Comparison of ENCODE assay signal across 9 mouse cellular contexts in the genomic region with DNA sequence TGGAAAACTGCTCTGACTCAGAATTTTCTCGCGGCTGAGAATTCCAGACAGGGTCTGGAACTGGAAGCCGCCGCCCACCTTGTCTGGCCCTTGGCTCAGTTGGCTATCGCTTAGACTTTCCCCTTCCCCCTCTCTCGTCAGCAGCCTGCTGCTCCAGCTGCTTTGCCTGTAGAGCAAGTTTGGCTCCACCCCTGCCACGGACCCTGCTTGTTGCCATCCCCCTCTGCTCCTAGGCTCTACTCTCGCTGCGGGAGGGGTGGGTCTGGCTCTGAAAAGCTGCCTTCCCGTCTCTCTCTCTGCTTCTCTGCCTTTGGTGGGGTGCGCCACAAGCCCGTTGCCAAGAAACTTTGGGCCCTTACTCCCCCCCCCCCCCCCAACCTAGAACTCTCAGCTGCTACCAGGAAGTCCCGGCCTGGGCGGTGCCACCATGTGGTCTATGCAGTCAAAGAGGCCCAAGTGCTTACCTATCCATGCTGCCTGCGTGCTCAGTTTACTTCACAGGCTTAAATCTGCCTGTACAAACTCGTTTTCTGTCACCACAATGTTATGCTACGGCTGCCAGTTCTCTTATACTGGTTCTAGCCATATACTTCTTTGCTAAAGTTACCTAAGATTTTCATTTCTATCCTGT. TPM values are rescaled to one million over a fixed set of nuclear protein-coding genes. Genes with fewer than 3 reads are reported as not detected.
DNase-seq lines count a peak whose midpoint lies in the region; ATAC-seq lines count a peak whose summit lies in the region.
"Had no signal": no experiment of that assay in that cellular context is flagged by ENCODE, and none has a peak within 500 bp of the region (broad histone marks: within the 10 kb centered on the region; RNA-seq: fewer than 3 reads in every experiment).

No protein-coding gene starts in this region.

- WGBS in forebrain, embryonic 10.5 days = 7% methylated on average over 17 of the region's 17 CpGs
- 6% methylated on average over 16 of the region's 17 CpGs for WGBS in forebrain, embryonic 16.5 days
- WGBS in neural tube, embryonic 15.5 days = 9% methylated on average over 17 of the region's 17 CpGs

- H3K9ac ChIP-seq in forebrain, embryonic 16.5 days (replicated peaks; ENCODE audit: low read depth, low read length) = no peak overlapping the region
- no peak overlapping the region for H3K9ac ChIP-seq in neural tube, embryonic 15.5 days (replicated peaks)

- ATAC-seq in forebrain, embryonic 16.5 days = no peak
- no peak for ATAC-seq in neural tube, embryonic 15.5 days (ENCODE audit: low FRiP score)

- peak; percentile 21 for DNase-seq in forebrain, embryonic 10.5 days (ENCODE audit: extremely low spot score, low spot score)
- peak; percentile 15 for DNase-seq in gastrocnemius, postnatal 25 days
- peak; percentile 9 for DNase-seq in kidney, adult 11 months
- DNase-seq in lung, adult 18-20 months = peak; percentile 29 to 50
- no peak for DNase-seq in cerebellum, postnatal 14 days
- DNase-seq in layer of hippocampus, adult 8-10 months (ENCODE audit: low spot score in 2 of 2) = no peak

- peaks cover 14% of the 10 kb centered on the region; the same call in 1 of the 2 replicates for H3K9me3 ChIP-seq in forebrain, embryonic 10.5 days
- peaks cover 10% of the 10 kb centered on the region for H3K9me3 ChIP-seq in forebrain, embryonic 16.5 days (ENCODE audit: control insufficient read depth, low read length)
- no peaks in the 10 kb centered on the region for H3K9me3 ChIP-seq in neural tube, embryonic 15.5 days (replicated peaks)

- H3K36me3 ChIP-seq in forebrain, embryonic 10.5 days (replicated peaks) = no peaks in the 10 kb centered on the region
- no peaks in the 10 kb centered on the region for H3K36me3 ChIP-seq in forebrain, embryonic 16.5 days (ENCODE audit: control insufficient read depth, insufficient read depth)
- no peaks in the 10 kb centered on the region for H3K36me3 ChIP-seq in neural tube, embryonic 15.5 days

- no peak overlapping the region for H3K4me2 ChIP-seq in forebrain, embryonic 16.5 days (ENCODE audit: low read length)
- peak overlapping the region; percentile 48 for H3K4me2 ChIP-seq in neural tube, embryonic 15.5 days

- no peaks in the 10 kb centered on the region for H3K27me3 ChIP-seq in forebrain, embryonic 10.5 days (ENCODE audit: poor library complexity, severe bottlenecking)
- no peaks in the 10 kb centered on the region for H3K27me3 ChIP-seq in forebrain, embryonic 16.5 days (replicated peaks; ENCODE audit: control insufficient read depth, insufficient read depth, low read length)
- no peaks in the 10 kb centered on the region for H3K27me3 ChIP-seq in neural tube, embryonic 15.5 days (replicated peaks)

- peak overlapping the region; percentile 54; the same call in 1 of the 2 replicates for H3K27ac ChIP-seq in forebrain, embryonic 10.5 days
- H3K27ac ChIP-seq in forebrain, embryonic 16.5 days (ENCODE audit: low read length) = no peak overlapping the region
- no peak overlapping the region for H3K27ac ChIP-seq in neural tube, embryonic 15.5 days (replicated peaks)

- peaks cover 7% of the 10 kb centered on the region for H3K4me1 ChIP-seq in forebrain, embryonic 10.5 days
- no peaks in the 10 kb centered on the region for H3K4me1 ChIP-seq in forebrain, embryonic 16.5 days (replicated peaks; ENCODE audit: control insufficient read depth, insufficient read depth, low read length)
- H3K4me1 ChIP-seq in neural tube, embryonic 15.5 days = no peaks in the 10 kb centered on the region

- peak overlapping the region; percentile 40 for H3K4me3 ChIP-seq in forebrain, embryonic 10.5 days
- H3K4me3 ChIP-seq in forebrain, embryonic 16.5 days (replicated peaks; ENCODE audit: low read length) = no peak overlapping the region
- H3K4me3 ChIP-seq in neural tube, embryonic 15.5 days (replicated peaks) = peak overlapping the region; percentile 11; the same call in 1 of the 2 replicates

RNA-seq across cellular contexts. Expression of a gene that starts 3.7 kb away (rescaled TPM):
- not detected in 2 replicates for polyA plus RNA-seq in forebrain, embryonic 10.5 days (2016; fragmentation: Nextera tagmentation; extraction: Ambion mirVana)
- not detected in 2 replicates for polyA plus RNA-seq in forebrain, embryonic 16.5 days (2015; fragmentation: Nextera tagmentation; extraction: Ambion mirVana)
- total RNA-seq in gastrocnemius, postnatal 25 days (2021) = not detected
- polyA plus RNA-seq in neural tube, embryonic 15.5 days (2015; fragmentation: Nextera tagmentation; extraction: Ambion mirVana) = not detected in 2 replicates
- total RNA-seq in layer of hippocampus, adult 8-10 months (2022) = not detected
- total RNA-seq: gastrocnemius, postnatal 36 days had no signal

RNA-seq across cellular contexts. Expression of a gene that starts 26.8 kb away (rescaled TPM):
- polyA plus RNA-seq in forebrain, embryonic 10.5 days (2016; fragmentation: Nextera tagmentation; extraction: Ambion mirVana) = not detected in 2 replicates
- not detected in 2 replicates for polyA plus RNA-seq in forebrain, embryonic 16.5 days (2015; fragmentation: Nextera tagmentation; extraction: Ambion mirVana)
- not detected for total RNA-seq in gastrocnemius, postnatal 25 days (2021)
- not detected in 2 replicates for polyA plus RNA-seq in neural tube, embryonic 15.5 days (2015; fragmentation: Nextera tagmentation; extraction: Ambion mirVana)
- not detected for total RNA-seq in layer of hippocampus, adult 8-10 months (2022)
- total RNA-seq: gastrocnemius, postnatal 36 days had no signal

RNA-seq across cellular contexts. Expression of a gene that starts 34.0 kb away (rescaled TPM):
- polyA plus RNA-seq in forebrain, embryonic 10.5 days (2016; fragmentation: Nextera tagmentation; extraction: Ambion mirVana) = not detected in 2 replicates
- not detected in 2 replicates for polyA plus RNA-seq in forebrain, embryonic 16.5 days (2015; fragmentation: Nextera tagmentation; extraction: Ambion mirVana)
- total RNA-seq in gastrocnemius, postnatal 25 days (2021) = not detected
- polyA plus RNA-seq in neural tube, embryonic 15.5 days (2015; fragmentation: Nextera tagmentation; extraction: Ambion mirVana) = not detected in 2 replicates
- not detected for total RNA-seq in layer of hippocampus, adult 8-10 months (2022)
- total RNA-seq: gastrocnemius, postnatal 36 days had no signal

RNA-seq across cellular contexts. Expression of a gene that starts 46.8 kb away (rescaled TPM):
- polyA plus RNA-seq in forebrain, embryonic 10.5 days (2016; fragmentation: Nextera tagmentation; extraction: Ambion mirVana) = not detected in 2 replicates
- polyA plus RNA-seq in forebrain, embryonic 16.5 days (2015; fragmentation: Nextera tagmentation; extraction: Ambion mirVana) = not detected in 2 replicates
- total RNA-seq in gastrocnemius, postnatal 25 days (2021) = not detected
- not detected in 2 replicates for polyA plus RNA-seq in neural tube, embryonic 15.5 days (2015; fragmentation: Nextera tagmentation; extraction: Ambion mirVana)
- total RNA-seq in layer of hippocampus, adult 8-10 months (2022) = not detected
- total RNA-seq: gastrocnemius, postnatal 36 days had no signal

RNA-seq across cellular contexts. Expression of a gene that starts 48.5 kb away (rescaled TPM):
- polyA plus RNA-seq in forebrain, embryonic 10.5 days (2016; fragmentation: Nextera tagmentation; extraction: Ambion mirVana) = not detected in 2 replicates
- not detected in 2 replicates for polyA plus RNA-seq in forebrain, embryonic 16.5 days (2015; fragmentation: Nextera tagmentation; extraction: Ambion mirVana)
- total RNA-seq in gastrocnemius, postnatal 25 days (2021) = not detected
- polyA plus RNA-seq in neural tube, embryonic 15.5 days (2015; fragmentation: Nextera tagmentation; extraction: Ambion mirVana) = not detected in 2 replicates
- not detected for total RNA-seq in layer of hippocampus, adult 8-10 months (2022)
- total RNA-seq: gastrocnemius, postnatal 36 days had no signal

Comparison
In these comparisons a context has a peak if more than half of its experiments do, and no peak if none do; other contexts are left out.
1. DNase-seq: peak in forebrain, embryonic 10.5 days (single experiment), gastrocnemius, postnatal 25 days (single experiment), kidney, adult 11 months (single experiment) and lung, adult 18-20 months (2 of 2); none in cerebellum, postnatal 14 days (0 of 2) and layer of hippocampus, adult 8-10 months (0 of 2).